Mouse (Mus musculus) neural tube, embryonic 14.5 days (tissue): ENCODE measurements around the gene Ddx55. TPM values are rescaled to one million over a fixed set of nuclear protein-coding genes. Genes with fewer than 3 reads are reported as not detected.
"Not testable (repeated sequence)": the region's sequence is repeated elsewhere in the genome, so short reads cannot be mapped to it uniquely, and the experiment has no call there.

Experiments
- ATAC-seq: fragments of 200-750 bp; cut with Nextera tagmentation; 2 replicates; pipeline ENCODE4 v1.8.0; 2017; ENCODE audit warnings: low read depth, mild to moderate bottlenecking, moderate TSS enrichment, moderate library complexity
- H3K27ac ChIP-seq: fragments of 300-500 bp; sonication (generic); 2 replicates; pipeline ENCODE4 v1.5.1; 2014; ENCODE audit warnings: low read depth, mild to moderate bottlenecking, control low read depth, low read length, moderate library complexity, mixed read lengths
- H3K27me3 ChIP-seq: fragments of 300-500 bp; sonication (generic); 2 replicates; pipeline ENCODE4 v1.6.1; 2014; ENCODE audit warnings: low read length; ENCODE audit not compliant: control insufficient read depth, insufficient read depth
- H3K36me3 ChIP-seq: fragments of 300-500 bp; sonication (generic); 2 replicates; pipeline ENCODE4 v1.6.1; 2014; ENCODE audit warnings: low read length, mixed read lengths; ENCODE audit not compliant: control insufficient read depth, insufficient read depth
- H3K4me1 ChIP-seq: fragments of 300-500 bp; sonication (generic); 2 replicates; pipeline ENCODE4 v1.6.1; 2014; ENCODE audit warnings: low read length; ENCODE audit not compliant: control insufficient read depth, insufficient read depth
- H3K4me2 ChIP-seq: fragments of 300-500 bp; sonication (generic); 2 replicates; pipeline ENCODE4 v1.6.1; 2014; ENCODE audit warnings: mild to moderate bottlenecking, low read depth, low read length, control low read depth
- H3K4me3 ChIP-seq: fragments of 300-500 bp; sonication (generic); 2 replicates; pipeline ENCODE4 v1.5.1; 2014; ENCODE audit warnings: low read depth, low read length, control low read depth, mixed read lengths
- H3K9ac ChIP-seq: fragments of 300-500 bp; sonication (generic); replicated peaks from 2 replicates; pipeline ENCODE4 v1.6.1; 2014; ENCODE audit warnings: low read depth, mild to moderate bottlenecking, control low read depth, low read length, mixed read lengths
- H3K9me3 ChIP-seq: fragments of 300-500 bp; sonication (generic); 2 replicates; pipeline ENCODE4 v1.6.1; 2016; ENCODE audit warnings: low read length; ENCODE audit not compliant: control insufficient read depth
- WGBS: fragments of 180-500 bp; shearing (Covaris S2); extraction: QIAGEN DNeasy Blood & Tissue Kit; methylation state at CpG from one replicate; pipeline ENCODE4 v1.1.7; 2014; 5-methylcytosine and 5-hydroxymethylcytosine counted together
- polyA plus RNA-seq: library from polyadenylated mRNA; unstranded; fragments of >200 nt; fragmentation: Nextera tagmentation; extraction: Ambion mirVana; gene quantifications from 2 replicates; pipeline ENCODE4 v1.2.1, GENCODE M21; 2014

Ddx55 gene
- polyA plus RNA-seq, 1 experiment from 2014 or later: 30.4 TPM

DNA sequence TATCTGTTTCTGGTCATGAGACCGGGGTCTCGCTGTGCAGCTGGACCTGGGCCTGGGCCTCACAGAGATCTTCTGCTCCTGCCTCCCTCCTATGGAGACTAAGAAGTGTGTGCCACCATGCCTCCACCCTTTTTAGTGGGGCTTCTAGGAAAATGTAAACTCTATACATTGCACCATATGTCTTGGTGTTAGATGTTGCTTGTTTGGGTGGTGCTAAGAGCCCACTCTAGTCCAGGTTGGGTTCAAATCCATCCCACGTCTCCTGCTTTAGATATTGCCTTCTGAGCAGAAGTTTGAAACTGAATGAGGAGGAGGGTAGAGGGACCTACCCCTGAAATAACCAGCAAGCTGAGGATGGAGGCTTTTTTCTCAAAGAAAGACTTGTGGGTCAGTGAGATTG is 40.1 kb downstream of the Ddx55 start:
- Histone ChIP-seq H3K9ac (no peak overlapping the region), H3K27me3 (no peaks in the 10 kb centered on the region), H3K36me3 (peaks cover 65% of the 10 kb centered on the region), H3K27ac (no peak overlapping the region), H3K4me3 (no peak overlapping the region), H3K9me3 (no peaks in the 10 kb centered on the region), H3K4me1 (no peaks in the 10 kb centered on the region), H3K4me2 (no peak overlapping the region)
- ATAC-seq: no peak
- WGBS: 98% methylated on average over 3 of the region's 3 CpGs

DNA sequence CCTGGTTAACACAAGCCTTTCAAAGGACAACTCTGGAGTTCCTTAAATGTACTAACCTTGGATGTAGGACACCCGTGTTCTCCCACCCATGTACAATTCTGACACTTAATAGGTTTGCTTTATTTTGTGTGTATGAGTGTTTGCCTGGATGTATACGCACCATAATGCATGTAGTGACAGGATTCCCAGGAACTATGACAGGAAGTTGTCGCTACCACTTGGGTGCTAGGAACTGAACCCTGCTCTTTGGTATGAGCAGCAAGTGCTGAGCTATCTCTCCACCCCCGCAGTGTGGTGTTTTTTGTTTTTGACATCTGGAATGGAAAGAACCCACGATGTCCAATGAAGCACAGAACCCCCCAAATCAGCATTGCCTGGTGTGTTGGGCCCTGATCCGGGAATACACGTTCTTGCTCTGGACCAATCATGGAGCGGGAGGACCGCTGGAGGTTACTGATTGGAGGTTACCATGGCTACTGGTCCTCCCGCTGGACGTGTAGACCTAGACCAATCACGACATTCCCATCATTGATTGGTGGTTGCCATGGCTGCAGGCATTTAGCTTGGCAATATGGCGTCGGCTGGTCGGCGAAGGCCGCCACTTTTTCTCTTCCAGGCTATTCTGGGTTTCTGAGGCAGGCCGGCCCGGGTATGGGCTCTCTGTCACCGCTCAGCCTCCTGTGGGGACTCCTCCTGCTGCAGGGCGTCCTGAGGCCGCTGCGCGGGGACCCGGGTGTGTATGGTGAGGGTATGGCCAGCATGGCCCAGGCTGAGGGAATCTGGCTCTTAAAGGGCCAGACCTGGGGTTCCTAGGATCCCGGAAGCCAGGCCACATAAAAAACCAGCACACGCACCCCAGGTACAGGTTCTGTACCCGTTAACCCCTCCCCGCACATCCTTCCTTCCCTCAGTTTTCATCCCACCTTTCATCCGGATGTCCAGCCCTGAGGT is 45.8 kb downstream of the Ddx55 start:
- Histone ChIP-seq H3K27me3 (no peaks in the 10 kb centered on the region), H3K4me1 (peaks cover 8% of the 10 kb centered on the region), H3K4me2 (peak overlapping the region; percentile 94), H3K36me3 (peaks cover 27% of the 10 kb centered on the region), H3K27ac (peak overlapping the region; percentile 55; the same call in 1 of the 2 replicates), H3K9ac (peak overlapping the region; percentile 74), H3K4me3 (peak overlapping the region; percentile 93), H3K9me3 (no peaks in the 10 kb centered on the region)
- ATAC-seq: peak; percentile 100
- 6% methylated on average over 30 of the region's 30 CpGs for WGBS

DNA sequence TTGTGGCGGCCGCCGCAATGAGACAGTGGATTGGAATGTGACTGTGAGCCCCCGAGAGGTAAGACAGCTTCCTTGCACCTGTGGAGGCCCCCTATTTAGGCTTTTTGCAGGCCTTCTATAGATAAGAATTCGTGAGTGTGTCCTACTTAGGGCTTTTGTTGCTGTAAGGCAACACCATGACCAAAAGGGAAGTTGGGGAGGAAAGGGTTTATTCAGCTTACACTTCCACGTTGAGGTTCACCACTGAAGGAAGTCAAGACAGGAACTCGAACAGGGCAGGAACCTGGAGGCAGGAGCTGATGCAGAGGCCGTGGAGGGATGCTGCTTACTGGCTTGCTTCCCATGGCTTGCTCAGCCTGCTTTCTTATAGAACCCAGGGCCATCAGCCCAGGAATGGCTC is 47.1 kb downstream of the Ddx55 start:
- not testable (repeated sequence) for H3K4me1 ChIP-seq, H3K27me3 ChIP-seq, H3K9ac ChIP-seq, ATAC-seq, H3K9me3 ChIP-seq, H3K4me3 ChIP-seq, H3K27ac ChIP-seq
- WGBS: 61% methylated on average over 8 of the region's 8 CpGs
- peak overlapping the region; percentile 94; the same call in 1 of the 2 replicates for H3K4me2 ChIP-seq
- H3K36me3 ChIP-seq: peaks cover 17% of the 10 kb centered on the region

DNA sequence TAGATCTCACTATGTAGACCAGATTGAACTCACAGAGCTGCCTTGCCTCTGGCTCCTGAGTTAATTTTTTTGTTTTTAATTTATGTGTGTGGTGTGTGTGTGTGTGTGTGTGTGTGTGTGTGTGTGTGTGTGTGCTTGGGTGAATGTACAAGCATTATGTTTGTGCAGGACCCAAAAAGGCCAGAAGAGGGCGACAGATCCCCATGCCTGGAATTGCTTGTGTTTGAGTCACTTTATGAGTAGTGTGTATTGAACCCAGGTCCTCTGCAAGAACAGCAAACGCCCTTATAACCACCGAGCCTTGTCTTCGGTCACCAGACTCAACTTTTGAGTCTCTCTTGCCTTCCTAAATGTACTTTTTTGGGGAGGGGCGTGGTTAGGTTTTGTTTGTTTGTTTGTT is 49.7 kb downstream of the Ddx55 start:
- no peak overlapping the region for H3K4me2 ChIP-seq

DNA sequence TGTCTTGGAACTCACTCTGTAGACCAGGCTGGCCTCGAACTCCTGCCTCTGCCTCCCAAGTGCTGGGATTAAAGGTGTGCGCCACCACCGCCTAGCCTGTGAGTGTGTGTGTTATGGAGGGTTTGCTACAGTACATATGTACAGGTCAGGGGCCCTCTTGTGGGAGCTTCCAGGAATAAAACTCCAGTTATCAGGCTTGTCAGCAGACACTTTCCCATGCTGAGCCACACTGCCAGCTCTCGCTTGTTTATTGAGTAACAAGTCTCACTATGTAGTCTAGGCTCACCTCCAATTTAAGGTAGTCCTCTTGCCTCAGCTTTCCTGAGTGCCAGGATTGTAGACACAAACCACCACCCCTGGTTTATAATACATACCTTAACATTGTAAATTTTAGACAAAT is 51.6 kb downstream of the Ddx55 start:
- peaks cover 4% of the 10 kb centered on the region for H3K4me1 ChIP-seq
- WGBS: 91% methylated on average over 4 of the region's 4 CpGs
- ATAC-seq: no peak
- no peak overlapping the region for H3K4me2 ChIP-seq
- no peak overlapping the region for H3K9ac ChIP-seq
- H3K9me3 ChIP-seq: no peaks in the 10 kb centered on the region
- H3K27me3 ChIP-seq: no peaks in the 10 kb centered on the region
- no peak overlapping the region for H3K27ac ChIP-seq
- H3K4me3 ChIP-seq: no peak overlapping the region
- peaks cover 7% of the 10 kb centered on the region; the same call in 1 of the 2 replicates for H3K36me3 ChIP-seq

More for the DNA sequence above, 49.7 kb downstream of the Ddx55 start:
- Histone ChIP-seq H3K9me3 (no peaks in the 10 kb centered on the region), H3K9ac (no peak overlapping the region), H3K4me1 (peaks cover 8% of the 10 kb centered on the region), H3K36me3 (peaks cover 2% of the 10 kb centered on the region; the same call in 1 of the 2 replicates), H3K4me3 (no peak overlapping the region), H3K27me3 (no peaks in the 10 kb centered on the region), H3K27ac (no peak overlapping the region)
- 71% methylated on average over 5 of the region's 5 CpGs for WGBS
- ATAC-seq: no peak

DNA sequence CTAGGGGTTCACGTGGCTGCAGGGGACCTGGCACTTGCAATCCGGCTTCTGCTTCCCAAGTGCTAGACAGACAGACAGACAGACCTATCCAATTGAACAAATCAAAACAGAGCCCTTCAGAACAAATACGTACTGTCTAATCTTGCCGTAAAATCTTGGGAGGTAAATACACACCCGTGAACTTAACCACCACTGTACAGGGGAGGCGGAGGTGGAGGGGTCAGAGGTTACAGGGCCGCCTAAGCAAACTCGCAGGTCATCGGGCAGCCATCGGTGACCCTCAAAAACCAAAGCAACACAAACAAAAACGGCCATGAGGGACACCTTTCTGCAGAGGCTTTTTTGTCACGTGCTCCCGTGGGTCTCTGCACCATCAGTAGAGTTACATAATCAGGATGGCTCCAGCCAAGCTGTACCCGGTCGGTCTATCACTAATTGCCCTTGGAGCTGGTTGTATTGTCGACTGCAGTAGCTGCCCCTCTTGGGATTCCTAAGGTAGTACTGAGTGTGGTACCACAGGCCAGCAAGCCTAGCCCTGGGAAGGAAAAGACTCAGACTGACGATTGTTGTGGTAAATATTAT is 52.5 kb downstream of the Ddx55 start:
- Histone ChIP-seq H3K36me3 (peaks cover 7% of the 10 kb centered on the region; the same call in 1 of the 2 replicates), H3K4me1 (no peaks in the 10 kb centered on the region), H3K9ac (no peak overlapping the region), H3K9me3 (no peaks in the 10 kb centered on the region), H3K4me3 (no peak overlapping the region), H3K4me2 (no peak overlapping the region), H3K27me3 (no peaks in the 10 kb centered on the region), H3K27ac (no peak overlapping the region)
- no peak for ATAC-seq
- 88% methylated on average over 17 of the region's 17 CpGs for WGBS

DNA sequence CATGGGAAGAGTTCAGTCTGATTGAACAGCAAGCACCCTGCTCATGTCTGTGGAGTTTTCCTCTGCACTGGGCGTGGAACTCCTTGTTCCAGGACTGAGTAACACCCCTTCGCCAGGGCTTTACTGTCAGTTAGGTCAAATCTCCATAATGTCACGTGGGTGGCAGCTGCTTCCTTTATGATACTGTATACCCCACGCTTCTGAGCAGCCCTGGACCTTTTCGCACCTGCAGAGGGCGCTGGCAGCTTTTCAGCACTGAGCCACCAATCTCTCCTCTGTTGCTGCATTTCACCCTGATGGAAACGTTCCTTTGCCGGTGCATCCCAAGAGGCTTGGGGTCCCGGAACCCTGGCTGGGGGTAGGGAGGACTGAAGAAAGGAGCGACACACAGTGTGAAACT is 58.3 kb downstream of the Ddx55 start:
- H3K27me3 ChIP-seq: no peaks in the 10 kb centered on the region
- peaks cover 14% of the 10 kb centered on the region; the same call in 1 of the 2 replicates for H3K36me3 ChIP-seq
- H3K4me1 ChIP-seq: no peaks in the 10 kb centered on the region
- no peak overlapping the region for H3K4me3 ChIP-seq
- ATAC-seq: no peak
- WGBS: 73% methylated on average over 10 of the region's 10 CpGs
- no peak overlapping the region for H3K9ac ChIP-seq
- no peaks in the 10 kb centered on the region for H3K9me3 ChIP-seq
- H3K27ac ChIP-seq: no peak overlapping the region
- no peak overlapping the region for H3K4me2 ChIP-seq

DNA sequence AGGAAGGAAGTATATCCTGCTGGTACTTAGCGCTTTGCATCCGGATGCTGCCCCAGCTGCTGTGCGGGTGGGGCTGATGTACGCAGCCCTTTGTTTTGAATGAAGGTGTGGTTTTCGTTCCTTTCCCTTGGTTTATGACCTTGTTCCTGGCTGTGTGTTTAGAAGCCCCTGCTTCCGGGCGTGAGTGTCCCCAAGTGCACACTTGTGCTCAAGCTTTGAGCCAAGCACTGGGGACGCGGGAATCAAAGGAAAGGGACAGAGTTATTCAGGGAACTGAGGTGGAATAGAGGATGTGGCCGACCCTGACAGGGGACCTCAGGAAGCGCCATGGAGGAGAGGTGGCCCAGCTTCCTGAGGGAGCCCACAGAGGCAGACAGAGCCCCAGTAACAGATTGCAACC is 62.0 kb downstream of the Ddx55 start:
- 87% methylated on average over 11 of the region's 11 CpGs for WGBS
- Histone ChIP-seq H3K4me2 (no peak overlapping the region), H3K27ac (no peak overlapping the region), H3K9ac (no peak overlapping the region), H3K4me1 (no peaks in the 10 kb centered on the region), H3K9me3 (no peaks in the 10 kb centered on the region), H3K4me3 (no peak overlapping the region), H3K27me3 (no peaks in the 10 kb centered on the region), H3K36me3 (peaks cover 7% of the 10 kb centered on the region)
- no peak for ATAC-seq

DNA sequence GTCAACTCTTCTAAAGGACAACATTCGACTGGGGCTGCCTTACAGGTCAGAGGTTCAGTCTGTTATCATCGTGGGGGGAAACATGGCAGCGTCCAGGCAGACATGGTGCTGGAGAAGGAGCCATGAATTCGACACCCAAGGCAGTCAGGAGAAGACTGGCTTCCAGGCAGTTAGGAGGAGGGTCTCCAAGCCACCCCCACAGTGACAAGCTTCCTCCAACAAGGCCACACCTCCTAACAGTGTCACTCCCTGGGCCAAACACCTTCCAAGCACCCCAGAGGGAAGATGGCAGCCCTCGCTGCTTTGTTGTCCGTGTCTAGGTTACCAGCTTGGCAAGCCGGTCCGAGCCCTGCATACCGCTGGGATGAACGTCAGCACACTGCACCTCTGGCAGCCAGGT is 66.0 kb downstream of the Ddx55 start:
- H3K36me3 ChIP-seq: no peaks in the 10 kb centered on the region; the same call in 1 of the 2 replicates
- H3K27me3 ChIP-seq: no peaks in the 10 kb centered on the region
- no peak overlapping the region for H3K4me2 ChIP-seq
- H3K4me1 ChIP-seq: no peaks in the 10 kb centered on the region
- H3K27ac ChIP-seq: no peak overlapping the region
- H3K9me3 ChIP-seq: no peaks in the 10 kb centered on the region
- WGBS: 83% methylated on average over 10 of the region's 10 CpGs
- H3K9ac ChIP-seq: no peak overlapping the region
- no peak for ATAC-seq
- H3K4me3 ChIP-seq: no peak overlapping the region
